In the genomic region with DNA sequence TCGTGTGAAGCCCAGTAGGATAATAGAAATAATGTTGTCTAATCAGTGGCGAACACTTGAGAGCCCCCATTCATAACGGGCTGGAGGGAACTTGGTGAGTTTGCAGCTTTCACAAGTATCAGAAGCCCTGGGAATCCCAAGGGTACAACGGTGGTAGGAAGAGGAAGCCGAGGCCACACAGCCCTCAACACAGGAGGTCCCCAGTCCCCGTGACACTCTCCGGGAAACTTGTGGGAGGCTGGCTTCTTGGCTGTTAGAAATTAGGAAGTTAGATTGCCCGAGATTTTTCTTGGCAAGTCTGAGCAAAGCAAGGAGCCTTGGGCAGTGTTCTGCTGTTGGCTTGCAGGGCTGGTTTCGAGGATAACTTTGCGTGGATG, we compare ENCODE assay signal across 27 mouse cellular contexts.
A peak's percentile ranks its signal among the peaks of the same experiment; 100 is the strongest.
DNase-seq lines count a peak whose midpoint lies in the region; ATAC-seq and TF ChIP-seq lines count a peak whose summit lies in the region.
"Had no signal": no experiment of that assay in that cellular context is flagged by ENCODE, and none has a peak within 500 bp of the region (broad histone marks: within the 10 kb centered on the region; RNA-seq: fewer than 3 reads in every experiment).

No protein-coding gene starts in this region.

- no peak overlapping the region for H3K9ac ChIP-seq in hindbrain, embryonic 12.5 days
- no peak overlapping the region for H3K9ac ChIP-seq in hindbrain, embryonic 14.5 days
- no peak overlapping the region for H3K9ac ChIP-seq in limb, embryonic 11.5 days (ENCODE audit: low read length)
- H3K9ac ChIP-seq in liver, postnatal 0 days (replicated peaks) = no peak overlapping the region
- H3K9ac ChIP-seq: embryonic facial prominence, embryonic 12.5 days; forebrain, embryonic 13.5 days; heart, embryonic 15.5 days; intestine, embryonic 15.5 days; liver, embryonic 14.5 days; lung, embryonic 15.5 days; stomach, embryonic 15.5 days had no signal

- no peak for TF ChIP-seq CTCF in liver, postnatal 0 days (IDR thresholded peaks at IDR 0.05; ENCODE audit: low read depth)

- H3K9me3 ChIP-seq in hindbrain, embryonic 12.5 days (replicated peaks) = no peaks in the 10 kb centered on the region
- no peaks in the 10 kb centered on the region for H3K9me3 ChIP-seq in hindbrain, embryonic 14.5 days (ENCODE audit: control insufficient read depth, low read length)
- no peaks in the 10 kb centered on the region for H3K9me3 ChIP-seq in embryonic facial prominence, embryonic 10.5 days
- H3K9me3 ChIP-seq in limb, embryonic 11.5 days (ENCODE audit: control insufficient read depth, low read length) = no peaks in the 10 kb centered on the region; the same call in 1 of the 2 replicates
- H3K9me3 ChIP-seq in liver, postnatal 0 days (ENCODE audit: low read length) = no peaks in the 10 kb centered on the region
- H3K9me3 ChIP-seq: embryonic facial prominence, embryonic 12.5 days; forebrain, embryonic 13.5 days; heart, embryonic 15.5 days; intestine, embryonic 15.5 days; lung, embryonic 15.5 days; stomach, embryonic 15.5 days had no signal

- no peak overlapping the region for H3K4me3 ChIP-seq in hindbrain, embryonic 12.5 days
- no peak overlapping the region for H3K4me3 ChIP-seq in hindbrain, embryonic 14.5 days (replicated peaks; ENCODE audit: low read length)
- no peak overlapping the region for H3K4me3 ChIP-seq in embryonic facial prominence, embryonic 10.5 days
- no peak overlapping the region for H3K4me3 ChIP-seq in limb, embryonic 11.5 days (ENCODE audit: low read depth, low read length)
- H3K4me3 ChIP-seq in liver, postnatal 0 days (ENCODE audit: low read depth, low read length) = no peak overlapping the region
- H3K4me3 ChIP-seq: embryonic facial prominence, embryonic 12.5 days; erythroblast, embryonic 14.5 days; forebrain, embryonic 13.5 days; heart, embryonic 15.5 days; intestine, embryonic 15.5 days; lung, embryonic 15.5 days; stomach, embryonic 15.5 days had no signal

- no peaks in the 10 kb centered on the region for H3K36me3 ChIP-seq in hindbrain, embryonic 12.5 days
- H3K36me3 ChIP-seq in hindbrain, embryonic 14.5 days (replicated peaks; ENCODE audit: control insufficient read depth, insufficient read depth) = no peaks in the 10 kb centered on the region
- no peaks in the 10 kb centered on the region for H3K36me3 ChIP-seq in embryonic facial prominence, embryonic 10.5 days (replicated peaks)
- H3K36me3 ChIP-seq in limb, embryonic 11.5 days (ENCODE audit: control insufficient read depth, insufficient read depth, low read length) = no peaks in the 10 kb centered on the region
- no peaks in the 10 kb centered on the region for H3K36me3 ChIP-seq in liver, postnatal 0 days (replicated peaks; ENCODE audit: insufficient read depth, low read length)
- H3K36me3 ChIP-seq: embryonic facial prominence, embryonic 12.5 days; heart, embryonic 15.5 days; intestine, embryonic 15.5 days; lung, embryonic 15.5 days; stomach, embryonic 15.5 days had no signal

- no peaks in the 10 kb centered on the region for H3K27me3 ChIP-seq in hindbrain, embryonic 12.5 days
- no peaks in the 10 kb centered on the region for H3K27me3 ChIP-seq in hindbrain, embryonic 14.5 days (ENCODE audit: control insufficient read depth, insufficient read depth, low read length)
- H3K27me3 ChIP-seq in embryonic facial prominence, embryonic 10.5 days (replicated peaks; ENCODE audit: low read depth, poor library complexity, severe bottlenecking) = no peaks in the 10 kb centered on the region
- H3K27me3 ChIP-seq in limb, embryonic 11.5 days (ENCODE audit: control insufficient read depth, insufficient read depth, low read length) = no peaks in the 10 kb centered on the region
- no peaks in the 10 kb centered on the region for H3K27me3 ChIP-seq in liver, postnatal 0 days (ENCODE audit: insufficient read depth, low read length)
- H3K27me3 ChIP-seq: embryonic facial prominence, embryonic 12.5 days; heart, embryonic 15.5 days; intestine, embryonic 15.5 days; lung, embryonic 15.5 days; stomach, embryonic 15.5 days had no signal

- 0 out of 2 replicates have a peak overlapping the region, but pooled peaks have one; percentile 26 for H3K27ac ChIP-seq in hindbrain, embryonic 12.5 days
- H3K27ac ChIP-seq in hindbrain, embryonic 14.5 days = no peak overlapping the region
- peak overlapping the region; percentile 60 for H3K27ac ChIP-seq in embryonic facial prominence, embryonic 10.5 days (replicated peaks)
- peak overlapping the region; percentile 9 for H3K27ac ChIP-seq in limb, embryonic 11.5 days (replicated peaks; ENCODE audit: low read depth, low read length)
- no peak overlapping the region for H3K27ac ChIP-seq in liver, postnatal 0 days (ENCODE audit: low read depth)
- H3K27ac ChIP-seq: forebrain, embryonic 13.5 days; heart, embryonic 15.5 days; intestine, embryonic 15.5 days; liver, embryonic 14.5 days; lung, embryonic 15.5 days; stomach, embryonic 15.5 days had no signal

- H3K4me2 ChIP-seq in hindbrain, embryonic 12.5 days (replicated peaks) = no peak overlapping the region
- H3K4me2 ChIP-seq in hindbrain, embryonic 14.5 days (replicated peaks) = no peak overlapping the region
- H3K4me2 ChIP-seq in limb, embryonic 11.5 days (ENCODE audit: low read depth, severe bottlenecking) = no peak overlapping the region
- H3K4me2 ChIP-seq in liver, postnatal 0 days (ENCODE audit: low read depth, low read length) = no peak overlapping the region
- H3K4me2 ChIP-seq: embryonic facial prominence, embryonic 12.5 days; forebrain, embryonic 13.5 days; heart, embryonic 15.5 days; intestine, embryonic 15.5 days; lung, embryonic 15.5 days; midbrain, embryonic 11.5 days; stomach, embryonic 15.5 days had no signal

- peaks cover 11% of the 10 kb centered on the region for H3K4me1 ChIP-seq in hindbrain, embryonic 12.5 days
- H3K4me1 ChIP-seq in hindbrain, embryonic 14.5 days (replicated peaks; ENCODE audit: control insufficient read depth, insufficient read depth, low read length) = peaks cover 8% of the 10 kb centered on the region; the same call in 1 of the 2 replicates
- H3K4me1 ChIP-seq in embryonic facial prominence, embryonic 10.5 days = peaks cover 50% of the 10 kb centered on the region
- peaks cover 18% of the 10 kb centered on the region; the same call in 1 of the 2 replicates for H3K4me1 ChIP-seq in limb, embryonic 11.5 days (ENCODE audit: control insufficient read depth, insufficient read depth, low read length)
- peaks cover 2% of the 10 kb centered on the region; the same call in 1 of the 2 replicates for H3K4me1 ChIP-seq in liver, postnatal 0 days (ENCODE audit: insufficient read depth)

- DNase-seq in hindbrain, embryonic 14.5 days (ENCODE audit: low spot score) = no peak
- DNase-seq in embryonic facial prominence, embryonic 10.5 days (ENCODE audit: low spot score) = no peak
- DNase-seq in limb, embryonic 11.5 days (ENCODE audit: low spot score) = no peak
- DNase-seq in liver, postnatal 0 days = no peak
- DNase-seq in embryo, embryonic 10.5 days (ENCODE audit: low spot score) = no peak
- DNase-seq in gastrocnemius, adult 18-20 months (ENCODE audit: low spot score) = no peak
- DNase-seq: adrenal gland, adult 2 months; cerebellum, adult 8-10 months; gastrocnemius, postnatal 10 days; heart, adult 18-20 months; heart, postnatal 4 days; kidney, adult 9 months; kidney, postnatal 14 days; left cerebral cortex, postnatal 4 days; lung, postnatal 36 days; thymus, postnatal 25 days had no signal

- no peak for ATAC-seq in hindbrain, embryonic 12.5 days (ENCODE audit: low FRiP score)
- no peak for ATAC-seq in hindbrain, embryonic 14.5 days (ENCODE audit: low FRiP score)
- ATAC-seq in limb, embryonic 11.5 days (ENCODE audit: insufficient number of reproducible peaks, low FRiP score, low TSS enrichment, low read depth) = no peak
- peak; percentile 83 for ATAC-seq in megakaryocyte, adult 5-6 weeks (ENCODE audit: poor library complexity, severe bottlenecking)
- ATAC-seq in liver, postnatal 0 days = no peak
- ATAC-seq: forebrain, embryonic 13.5 days; intestine, embryonic 15.5 days had no signal

- no peak for TF ChIP-seq EP300 in liver, postnatal 0 days (IDR thresholded peaks at IDR 0.05; ENCODE audit: low read depth)

- WGBS in hindbrain, embryonic 12.5 days = 58% methylated on average over 10 of the region's 10 CpGs
- WGBS in hindbrain, embryonic 14.5 days = 58% methylated on average over 10 of the region's 10 CpGs
- WGBS in embryonic facial prominence, embryonic 10.5 days = 63% methylated on average over 10 of the region's 10 CpGs
- WGBS in limb, embryonic 11.5 days = 62% methylated on average over 10 of the region's 10 CpGs
- WGBS in liver, postnatal 0 days (ENCODE audit: insufficient replicate concordance) = 32% methylated on average over 10 of the region's 10 CpGs

Comparison
In these comparisons a context has a peak if more than half of its experiments do, and no peak if none do; other contexts are left out.
1. H3K27ac ChIP-seq: peak in hindbrain, embryonic 12.5 days (single experiment), embryonic facial prominence, embryonic 10.5 days (single experiment) and limb, embryonic 11.5 days (single experiment); none in hindbrain, embryonic 14.5 days (single experiment) and liver, postnatal 0 days (single experiment).